Mouse (Mus musculus) inflammation-experienced regulatory T-cells, adult 16 weeks (primary cell): ENCODE measurements around the gene Mettl23. TPM values are rescaled to one million over a fixed set of nuclear protein-coding genes. Genes with fewer than 3 reads are reported as not detected.

ENCODE experiments used
- polyA plus RNA-seq: library from polyadenylated mRNA; unstranded; fragments of 100-300 nt; shearing (Covaris generic); gene quantifications from one replicate; pipeline ENCODE4 v1.2.1, GENCODE M21; 2017

The Mettl23 gene
- 233 TPM for polyA plus RNA-seq

GRCm38 (mm10) chr11:116843261-116844233 lies at the start of gene Mettl23, which contains the start of gene Jmjd6:
Mettl23 (plus strand) TSS chr11:116843278.
Jmjd6 (minus strand) TSS chr11:116843449.

GRCm38 (mm10) chr11:116827534-116828165 lies 15.4 kb upstream of the Mettl23 start, which contains the start of gene Mxra7:
Mxra7 (minus strand) TSS chr11:116828046.

DNA sequence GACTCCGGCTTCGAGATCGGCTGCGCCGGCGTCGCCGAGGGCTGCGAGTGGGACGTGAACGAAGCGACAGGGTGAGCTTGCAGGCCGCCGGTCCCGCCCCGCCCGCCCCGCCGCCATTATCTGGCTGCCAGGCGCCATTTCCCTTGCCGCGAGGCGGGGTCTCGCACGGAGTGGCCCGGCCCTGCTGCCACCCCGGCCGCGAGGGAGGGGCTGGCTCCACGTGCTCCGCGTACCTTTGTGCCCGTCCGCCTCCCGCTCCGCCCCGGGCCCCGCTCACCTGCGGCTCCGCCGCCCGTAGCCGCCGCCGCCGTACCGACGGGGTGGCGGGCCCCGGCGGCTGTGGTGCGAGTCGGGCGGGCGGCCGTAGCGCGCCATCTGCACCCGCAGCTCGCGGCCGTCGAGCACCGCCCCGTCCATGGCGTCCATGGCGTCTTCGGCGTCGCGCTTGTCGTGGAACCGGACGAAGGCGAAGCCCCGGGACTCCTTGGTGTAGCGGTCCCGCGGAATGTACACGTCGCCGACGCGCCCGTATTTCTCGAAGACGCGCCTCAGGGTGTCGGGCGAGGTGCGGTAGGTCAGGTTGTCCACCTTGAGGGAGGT lies 9.3 kb downstream of the Mettl23 start, which contains the start of gene Mfsd11:
Gene Mfsd11, plus strand, starts transcription at position 150 of the 600 bp plus-strand sequence.

DNA sequence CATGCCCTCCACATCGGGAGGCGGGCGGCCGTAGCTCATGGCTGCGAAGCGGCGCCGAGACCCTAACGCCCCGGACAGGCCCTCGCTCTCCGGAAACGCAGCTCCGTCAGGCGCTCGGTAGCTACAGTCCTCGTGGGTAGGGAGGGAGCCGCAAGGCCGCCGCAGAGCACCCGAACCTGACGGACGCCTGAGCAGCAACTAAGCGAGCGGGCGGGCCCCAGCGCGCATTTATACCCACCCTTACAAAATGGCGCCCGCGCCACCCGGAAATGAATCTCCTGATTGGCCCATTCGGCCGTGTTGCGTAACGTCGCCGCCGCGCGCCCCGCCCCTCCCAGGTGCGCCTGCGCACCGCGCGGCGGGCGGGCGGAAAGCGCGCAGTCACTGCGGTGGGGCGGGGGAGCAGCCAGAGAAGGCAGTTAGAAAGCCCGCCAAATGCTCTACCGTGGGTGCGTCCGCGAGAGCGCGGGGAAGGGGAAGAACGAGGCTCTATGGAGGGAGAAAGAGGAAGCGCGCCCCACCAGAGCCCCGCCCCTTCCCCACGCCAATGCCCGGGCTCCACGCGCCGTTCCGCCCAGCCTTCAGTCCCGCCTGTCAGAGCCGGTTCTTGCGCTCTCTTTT lies 9.9 kb downstream of the Mettl23 start, which contains the start of gene Srsf2:
Gene Srsf2, minus strand, starts transcription at position 204 of the 621 bp plus-strand sequence.

Other genes with a start within 250 kb of the Mettl23 start
- gene Rhbdf2, start 216.3 kb upstream of the Mettl23 start, polyA plus RNA-seq, result 15.2 TPM
- gene Prcd, start 189.7 kb upstream of the Mettl23 start, polyA plus RNA-seq, result not detected
- not detected for gene Cygb, start 189.0 kb upstream of the Mettl23 start, polyA plus RNA-seq
- 0.28 TPM for gene St6galnac1, start 67.8 kb upstream of the Mettl23 start, polyA plus RNA-seq
- not detected for gene Mxra7, start 15.2 kb upstream of the Mettl23 start, polyA plus RNA-seq
- gene Jmjd6, start 171 bp downstream of the Mettl23 start, polyA plus RNA-seq, result 81.4 TPM
- gene Mfsd11, start 9.2 kb downstream of the Mettl23 start, polyA plus RNA-seq, result 30.7 TPM
- gene Srsf2, start 9.8 kb downstream of the Mettl23 start, polyA plus RNA-seq, result 62.3 TPM
- not detected for gene Mgat5b, start 75.6 kb downstream of the Mettl23 start, polyA plus RNA-seq